Mouse (Mus musculus) naive thymus-derived CD4-positive, alpha-beta T cell, adult 2 months (primary cell): ENCODE data around the gene Ttll7.

Experiments used
- DNase-seq: peaks from one replicate; pipeline ENCODE4 v3.0.0-alpha.2; 2011; ENCODE audit warnings: low read depth

Gene Ttll7

DNA sequence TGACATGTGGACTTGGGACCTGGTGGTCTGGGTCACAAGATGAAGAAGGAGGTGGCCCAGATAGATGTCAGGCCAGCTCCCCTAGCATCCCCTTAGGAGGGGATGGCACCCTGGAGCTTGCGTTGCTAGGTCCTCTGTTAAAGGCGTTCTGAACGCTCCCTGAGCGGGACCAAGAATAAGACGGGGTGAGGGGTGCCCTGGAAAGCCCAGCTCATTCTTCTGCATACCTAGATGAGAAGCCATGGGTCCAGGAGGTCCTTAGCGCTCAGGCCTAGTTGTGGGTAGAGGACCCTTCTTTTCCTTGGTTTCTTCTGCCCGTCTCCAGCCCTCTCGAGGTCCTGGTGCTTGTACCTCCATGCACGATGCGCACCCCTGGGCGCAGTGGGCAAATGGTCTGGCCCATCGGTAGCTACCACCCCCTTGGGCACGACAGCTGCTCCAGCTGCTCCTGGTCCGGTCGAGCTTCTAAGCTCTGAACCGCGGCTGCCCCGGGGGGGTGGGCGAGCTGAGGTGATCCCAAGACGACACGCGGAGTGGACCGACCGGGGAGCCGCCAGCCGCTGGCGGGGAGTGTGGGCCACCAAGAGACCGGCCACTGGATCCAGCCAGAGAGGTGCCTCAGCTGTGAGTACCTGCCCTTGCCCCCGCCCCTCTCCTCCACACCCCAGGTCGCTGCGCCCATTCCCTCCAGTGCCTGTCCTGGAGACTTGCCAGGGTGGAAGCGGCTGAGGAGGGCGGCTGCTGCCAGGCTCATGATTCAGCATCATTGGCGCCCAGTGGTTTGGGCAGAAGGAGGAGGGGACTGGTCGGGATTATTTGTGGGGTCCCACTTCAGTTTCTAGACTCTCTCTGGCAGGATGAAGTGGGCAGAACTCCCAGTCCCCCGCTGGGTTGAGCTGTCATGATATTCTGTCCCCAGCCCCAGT is at the start of gene Ttll7:
Gene Ttll7, plus strand, starts transcription at position 402 of the 926 bp plus-strand sequence.
- no peak for DNase-seq

DNA sequence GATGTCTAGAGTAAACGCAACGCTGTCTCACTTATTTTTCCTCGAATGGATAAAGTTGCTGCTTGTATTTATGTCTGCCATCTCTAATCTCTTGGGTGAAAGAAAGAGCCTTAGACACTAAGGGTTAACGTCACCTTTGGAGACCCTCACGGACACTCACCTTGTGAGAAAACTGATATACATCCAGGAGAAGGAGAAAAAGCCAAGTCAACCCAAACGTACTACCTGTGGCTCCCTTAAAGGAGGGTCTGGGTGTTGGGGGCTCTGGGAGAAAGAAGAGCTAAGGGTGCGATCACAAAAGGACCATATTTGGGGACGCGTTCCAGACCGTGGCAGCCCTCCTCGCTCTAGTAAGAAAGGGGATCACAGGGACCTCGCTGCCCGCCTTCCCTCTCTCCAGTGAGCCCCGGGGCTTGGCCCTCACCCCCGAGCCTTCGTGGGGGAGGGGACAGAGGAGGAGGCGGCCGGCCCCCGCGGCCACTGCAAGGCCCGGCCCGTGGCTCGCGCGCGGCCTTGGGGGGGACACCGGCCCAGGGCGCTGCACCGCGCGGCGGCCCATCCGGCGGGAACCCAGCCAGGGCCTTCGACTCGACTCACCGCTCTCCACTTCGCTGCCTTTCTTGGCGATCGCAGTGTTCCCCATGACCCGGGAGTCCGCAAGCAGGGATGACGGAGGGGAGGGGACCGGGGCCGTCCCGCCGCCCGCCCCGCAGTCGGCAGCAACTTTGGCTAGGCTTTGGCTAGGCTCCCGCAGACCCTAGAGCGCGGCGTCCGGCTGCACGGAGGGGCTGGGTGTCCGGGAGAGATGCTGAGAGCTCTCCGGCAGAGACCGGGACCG is 39.9 kb upstream of the Ttll7 start:
- no peak for DNase-seq

DNA sequence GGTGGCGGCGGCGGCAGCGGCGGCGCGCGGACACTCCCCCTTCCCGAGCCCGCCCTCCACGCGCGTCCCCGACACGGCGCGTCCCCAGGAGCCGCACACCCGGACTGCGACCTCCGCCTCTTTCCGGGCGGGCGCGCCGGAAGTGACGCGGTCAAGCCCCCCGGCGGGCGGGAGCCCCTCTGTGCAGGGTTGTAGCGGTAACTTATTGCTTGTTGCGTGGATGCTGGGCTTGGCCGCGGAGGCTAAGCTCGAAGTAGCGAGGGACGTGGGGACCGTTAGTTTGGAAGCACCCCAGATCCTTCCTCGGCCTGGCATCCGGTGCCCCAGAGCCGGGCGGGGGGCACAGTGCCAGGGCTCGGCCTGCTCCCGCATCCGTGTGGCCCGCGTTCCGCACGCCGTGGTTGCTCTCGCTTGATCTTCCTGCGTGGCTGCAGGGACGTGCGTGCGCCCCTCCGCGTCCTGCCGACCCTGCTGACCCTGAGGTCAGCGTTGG is 39.2 kb upstream of the Ttll7 start, which contains the start of gene Prkacb:
Gene Prkacb, minus strand, starts transcription at position 90 of the 493 bp plus-strand sequence.
- peak; percentile 94 for DNase-seq

DNA sequence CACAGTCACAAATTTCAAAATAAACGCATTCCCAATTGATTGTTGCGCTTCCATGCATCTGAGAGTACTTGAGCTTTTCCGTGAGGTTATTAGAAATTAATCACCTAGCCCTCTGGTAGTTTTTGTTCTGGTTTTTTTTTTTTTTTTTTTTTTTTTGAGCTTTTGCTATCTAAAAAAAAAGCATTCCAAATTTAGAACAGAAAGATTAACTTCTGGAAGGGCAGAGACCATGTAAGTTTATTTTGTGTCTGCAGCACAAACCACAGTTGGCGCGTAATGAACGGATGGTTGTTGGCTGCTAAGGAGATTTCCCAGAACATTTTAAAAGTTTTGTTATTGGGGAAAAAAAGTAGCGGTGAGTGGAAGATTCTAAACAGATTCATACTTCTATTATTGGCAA is 38.5 kb upstream of the Ttll7 start:
- no peak for DNase-seq

DNA sequence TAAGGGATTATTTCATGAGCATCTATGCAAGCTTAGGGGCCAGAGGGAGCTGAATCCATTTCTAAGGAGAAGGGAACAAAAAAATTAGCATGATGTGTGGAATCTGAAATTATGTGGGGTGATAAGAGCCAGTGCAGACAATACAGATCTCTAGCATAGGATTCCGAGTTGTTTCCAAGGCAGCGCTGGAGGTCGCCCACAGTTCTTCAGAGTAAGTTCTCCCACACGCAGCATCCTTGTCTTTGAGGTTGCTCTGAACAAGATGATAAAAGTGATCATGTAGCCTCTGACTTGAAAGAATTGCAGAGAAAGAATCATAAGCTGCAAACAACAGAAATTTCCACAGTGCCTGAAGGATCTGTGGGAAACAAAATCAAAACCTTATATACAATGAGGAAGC is 31.4 kb upstream of the Ttll7 start:
- no peak for DNase-seq

DNA sequence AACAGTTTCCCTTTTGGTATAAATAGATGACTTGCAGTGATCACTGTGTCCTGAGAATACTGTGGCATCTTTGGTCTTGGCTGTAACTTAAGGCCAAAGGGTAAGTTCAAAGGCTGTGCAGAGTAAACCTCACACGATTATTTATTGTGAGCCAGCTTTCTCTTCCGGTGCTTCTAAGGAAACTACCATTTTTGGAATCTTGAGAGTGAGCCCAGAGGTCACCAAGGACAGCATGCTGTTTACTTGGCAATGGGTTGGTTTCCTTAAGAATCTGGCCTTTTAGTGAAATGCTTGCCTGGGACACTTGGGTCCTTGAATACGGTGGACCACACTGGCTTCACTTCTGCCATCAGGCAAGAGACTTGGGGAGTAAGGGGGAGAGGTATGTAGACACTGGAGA is 9.4 kb upstream of the Ttll7 start:
- no peak for DNase-seq

DNA sequence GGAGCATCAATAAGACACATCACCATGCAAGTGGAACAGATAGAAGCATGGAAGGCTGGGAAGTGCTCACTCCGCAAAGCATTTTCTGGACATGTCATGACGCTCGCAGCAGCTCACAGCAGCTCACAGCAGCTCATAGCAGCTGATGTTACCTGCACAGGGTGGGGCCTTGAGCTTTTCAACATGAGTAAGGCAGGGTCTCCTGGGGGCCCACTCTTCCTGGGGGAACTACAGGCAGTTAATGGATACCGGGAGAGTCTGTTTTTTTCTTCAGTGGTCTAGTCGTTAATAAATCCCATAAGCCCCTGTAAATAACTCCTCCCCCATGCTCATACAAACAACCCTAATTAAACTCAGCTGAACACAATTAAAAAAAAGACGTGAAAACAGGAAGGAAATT is 8.7 kb upstream of the Ttll7 start:
- DNase-seq: no peak

DNA sequence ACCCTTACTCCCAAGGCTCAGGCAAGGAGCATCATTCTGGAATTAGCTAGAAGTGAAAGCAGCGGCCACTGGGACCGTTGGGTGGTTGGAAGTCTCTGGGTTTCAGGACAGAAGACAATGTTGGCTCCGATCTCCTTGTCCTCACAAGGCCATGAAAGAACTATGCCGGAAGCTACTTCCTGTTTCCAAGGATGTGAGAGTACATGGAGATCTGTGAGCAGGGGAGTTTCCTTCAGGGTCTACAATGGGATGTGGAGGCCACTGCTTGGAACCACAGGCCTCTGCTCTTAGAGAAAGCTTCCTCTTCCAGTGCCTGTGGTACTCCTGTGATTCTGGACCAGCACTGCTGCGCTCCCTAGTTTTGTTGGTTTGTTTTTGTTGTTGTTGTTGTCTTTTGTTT is 5.9 kb upstream of the Ttll7 start:
- DNase-seq: no peak

DNA sequence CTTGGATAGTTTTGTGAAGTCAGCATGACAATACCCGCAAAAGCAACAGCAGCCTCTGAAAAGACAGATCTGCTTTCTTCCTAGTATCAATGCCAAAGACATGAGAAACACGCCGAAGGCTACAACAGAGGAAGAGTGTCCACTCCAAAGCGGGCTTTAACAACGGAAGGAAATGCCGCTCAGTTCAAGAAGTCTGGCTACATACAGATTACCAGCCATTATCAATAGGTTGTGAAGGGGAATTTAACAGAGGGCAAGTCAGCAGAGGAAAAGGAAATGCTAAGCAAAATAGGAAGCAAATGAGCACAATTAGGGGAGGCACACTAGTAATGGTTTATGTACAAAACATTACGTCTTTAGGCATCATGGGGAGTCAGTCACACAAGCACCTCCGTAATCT is 4.1 kb upstream of the Ttll7 start:
- no peak for DNase-seq

DNA sequence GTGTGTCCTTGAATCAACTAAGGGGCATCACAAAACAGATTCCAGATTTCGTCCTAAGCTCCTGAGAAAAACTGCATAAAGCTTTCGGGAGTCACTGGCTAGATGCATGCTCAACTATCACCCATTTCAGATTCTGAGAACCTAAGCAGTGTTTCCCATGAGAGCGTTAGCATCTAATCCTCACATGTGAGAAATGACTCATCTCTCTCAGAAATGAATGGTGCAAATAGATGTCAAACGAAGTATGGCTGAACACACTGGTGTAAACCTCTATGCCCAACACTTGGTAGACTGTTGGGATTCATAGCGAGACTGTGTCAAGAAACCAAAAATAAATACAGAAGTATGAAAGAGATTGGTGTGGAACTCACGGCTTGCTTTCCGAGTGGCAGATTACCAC is 2.8 kb upstream of the Ttll7 start:
- DNase-seq: no peak

DNA sequence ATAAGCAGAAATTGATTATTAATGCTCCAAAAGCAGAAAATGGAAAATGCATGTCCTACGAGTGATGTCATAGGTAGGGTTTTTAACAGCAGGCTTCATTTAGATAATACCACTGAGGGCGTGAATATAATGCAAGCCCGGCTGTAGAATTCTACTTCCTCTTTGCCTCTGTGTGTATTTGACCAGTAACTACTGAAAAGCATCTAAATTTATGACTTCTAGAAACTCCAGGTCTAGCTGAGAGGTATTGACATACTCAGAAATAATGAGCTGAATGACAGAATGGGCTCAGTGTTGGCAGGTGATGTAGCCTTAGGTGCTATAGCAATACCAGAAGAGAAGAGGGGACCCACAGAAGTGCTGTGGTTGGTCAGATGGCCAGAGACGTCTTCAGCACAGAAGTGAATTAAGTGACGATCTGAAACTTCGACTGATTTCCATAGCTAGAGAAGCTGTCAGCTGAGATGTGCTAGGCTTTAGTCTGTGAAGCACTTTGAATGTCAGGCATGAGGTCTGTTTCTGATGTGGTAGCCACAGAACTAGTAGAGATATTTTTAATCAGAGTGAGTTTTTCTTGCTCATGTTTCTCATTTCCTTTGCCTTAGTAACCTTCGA is 2.4 kb downstream of the Ttll7 start:
- DNase-seq: no peak

DNA sequence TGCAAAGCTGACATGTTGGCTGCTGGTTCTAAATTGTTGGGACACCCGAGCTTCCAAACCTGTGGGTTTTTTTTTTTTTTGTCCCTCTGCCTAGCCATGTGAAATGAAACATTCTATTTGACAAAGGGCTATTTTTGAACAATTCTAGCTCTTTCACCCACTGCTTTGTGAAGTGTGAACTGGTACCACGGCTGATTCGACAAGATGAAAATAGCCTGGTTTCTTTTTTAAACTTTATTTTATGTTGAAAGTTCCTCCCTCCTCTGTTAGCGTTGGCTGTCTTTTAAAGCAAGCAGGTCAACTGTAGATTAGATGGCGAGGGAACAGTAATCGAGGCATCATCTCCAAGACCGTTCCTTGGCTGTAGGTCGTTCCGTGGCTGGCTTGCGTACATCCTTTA is 5.2 kb downstream of the Ttll7 start:
- DNase-seq: no peak

DNA sequence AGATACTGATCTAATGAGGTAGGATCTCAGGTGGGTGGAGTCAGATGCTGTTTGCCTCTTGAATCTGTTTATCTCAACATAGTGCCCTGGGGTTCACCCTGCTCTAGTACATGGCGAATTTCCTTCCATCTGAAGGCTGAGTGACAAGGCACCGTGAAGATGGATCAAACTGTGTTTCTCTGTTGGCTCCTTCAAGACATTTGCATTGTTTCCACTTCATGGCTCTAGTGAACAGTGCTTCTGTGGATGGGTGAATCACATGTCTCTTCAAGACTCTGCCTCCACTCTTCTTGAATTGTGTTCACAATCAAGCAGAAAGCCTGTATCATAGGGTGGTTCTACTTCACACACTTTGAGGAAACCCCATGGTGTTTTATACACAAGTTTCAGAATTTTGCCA is 8.1 kb downstream of the Ttll7 start:
- no peak for DNase-seq

DNA sequence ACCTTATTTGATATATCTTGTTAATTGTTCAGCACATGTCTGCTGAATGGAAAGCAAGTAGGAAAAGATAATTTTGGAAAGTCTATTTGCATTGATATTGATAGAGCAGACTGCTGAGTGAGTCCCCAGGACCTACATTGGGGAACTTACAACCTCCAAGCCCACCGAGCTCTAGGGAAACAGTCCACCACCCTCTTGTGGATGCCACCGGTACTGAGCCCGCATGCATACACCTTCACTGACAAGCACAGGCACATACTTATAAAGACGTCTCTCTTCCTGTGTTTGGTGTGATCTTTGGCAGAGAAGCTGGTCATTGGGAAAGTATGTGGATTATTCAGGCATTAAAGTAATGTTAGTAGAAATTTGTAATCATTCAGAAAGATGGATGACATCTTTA is 14.4 kb downstream of the Ttll7 start:
- peak; percentile 2 for DNase-seq

DNA sequence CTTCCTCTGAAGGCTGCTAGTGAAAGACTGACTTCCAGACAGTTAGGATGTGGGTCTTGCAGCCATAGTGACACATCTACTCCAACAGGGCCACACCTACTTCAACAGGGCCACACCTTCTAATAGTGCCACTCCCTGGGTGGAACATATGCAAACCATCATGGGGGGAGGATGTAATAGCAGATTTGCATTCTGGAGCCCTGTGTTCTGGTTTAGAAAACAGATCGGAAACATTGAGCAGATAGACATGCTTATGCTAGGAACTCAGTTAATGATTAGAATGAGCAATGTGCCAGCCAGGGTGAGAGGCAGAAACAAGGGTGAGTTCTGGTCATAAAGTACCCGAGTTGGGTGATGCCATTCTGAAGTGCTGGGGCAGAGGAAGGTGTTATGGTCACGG is 19.8 kb downstream of the Ttll7 start:
- DNase-seq: no peak

DNA sequence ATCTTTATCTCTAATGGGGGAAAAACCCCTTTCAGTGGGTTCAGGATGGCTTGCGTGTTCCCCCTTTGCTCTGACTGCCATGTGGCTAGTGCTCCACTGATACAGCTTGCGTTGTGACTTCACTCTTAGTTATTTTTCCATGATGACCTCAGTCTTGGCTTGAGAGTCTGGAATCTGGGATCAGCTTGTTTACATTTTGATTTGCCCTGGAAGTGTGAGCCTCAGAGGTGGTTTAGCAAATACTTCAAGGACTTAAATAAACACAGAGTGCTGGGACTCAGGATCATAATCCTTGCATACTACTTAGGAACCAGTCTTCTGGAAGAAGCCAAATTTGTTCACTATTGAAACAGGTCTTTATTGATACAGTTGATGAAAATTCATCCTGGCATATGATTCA is 23.8 kb downstream of the Ttll7 start:
- DNase-seq: no peak

DNA sequence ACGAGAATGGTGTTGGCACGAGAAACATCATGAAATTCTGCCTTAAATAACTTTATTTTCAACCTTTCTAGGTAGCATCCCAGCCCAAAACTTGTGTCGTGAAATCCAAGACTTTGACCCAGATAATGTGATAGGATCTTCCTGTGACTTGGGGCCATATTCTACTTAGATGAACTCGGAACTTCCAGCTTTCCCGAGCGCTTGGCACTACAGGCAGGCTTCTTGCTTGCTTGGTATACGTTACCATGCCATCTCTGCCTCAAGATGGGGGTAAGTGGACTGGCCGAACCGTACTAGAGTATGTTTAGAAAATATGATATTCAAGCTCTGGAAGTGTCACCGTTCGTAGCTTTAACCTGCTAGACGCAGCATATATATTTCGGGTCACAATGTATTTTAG is 41.8 kb downstream of the Ttll7 start:
- no peak for DNase-seq

DNA sequence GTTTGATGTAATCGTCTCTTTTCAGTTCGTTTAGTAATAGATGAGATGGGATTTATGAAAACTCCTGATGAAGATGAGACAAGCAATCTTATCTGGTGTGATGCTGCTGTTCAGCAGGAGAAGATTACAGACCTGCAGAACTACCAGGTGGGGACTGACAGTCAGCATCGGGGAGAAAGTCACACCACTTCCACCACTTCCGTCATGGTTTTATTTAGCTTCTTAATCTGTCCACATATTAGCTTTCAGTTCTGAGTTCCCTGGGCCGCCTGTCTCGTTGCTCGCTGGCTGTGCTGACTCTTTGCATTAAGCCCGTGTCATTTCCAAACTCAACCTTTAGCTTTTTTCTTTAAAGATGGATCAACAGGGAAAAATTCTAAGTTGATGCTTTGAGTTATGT is 44.4 kb downstream of the Ttll7 start:
- DNase-seq: no peak

DNA sequence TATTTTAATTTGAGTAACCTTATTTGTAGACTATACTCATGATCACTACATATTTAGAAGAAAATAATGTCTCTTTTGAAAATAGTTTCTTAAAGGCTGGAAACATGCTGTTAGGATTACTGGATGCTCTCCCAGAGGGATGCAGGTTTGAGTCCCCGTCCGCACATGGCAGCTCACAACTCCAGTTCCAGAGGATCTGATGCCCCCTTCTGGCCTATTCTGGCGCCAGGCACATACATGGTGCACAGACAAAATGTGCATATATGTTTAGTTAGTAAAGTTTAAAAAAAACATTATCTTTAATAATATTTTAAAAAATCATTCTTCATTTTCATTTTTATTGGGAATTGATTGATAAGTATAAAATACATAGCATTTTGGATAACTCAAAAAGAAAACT is 47.9 kb downstream of the Ttll7 start:
- no peak for DNase-seq

DNA sequence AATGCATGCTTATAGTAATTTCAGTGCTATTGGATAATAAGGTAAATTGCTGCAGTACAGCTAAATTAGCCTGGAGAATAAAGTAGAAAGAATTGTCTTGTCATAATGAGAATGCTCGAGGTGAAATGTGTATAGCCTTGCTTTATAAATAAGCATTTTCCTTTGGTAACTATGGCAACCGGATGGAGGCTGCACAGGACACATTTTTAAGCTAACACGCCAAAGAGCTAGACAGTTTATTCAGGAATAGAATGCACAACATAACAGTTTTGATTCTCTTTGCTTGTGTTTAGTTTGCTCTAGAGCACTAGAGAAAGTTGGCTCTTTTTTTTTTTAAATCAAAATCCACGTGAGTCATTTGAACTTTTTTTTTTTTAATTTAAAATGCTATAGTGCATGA is 49.6 kb downstream of the Ttll7 start:
- DNase-seq: no peak

DNA sequence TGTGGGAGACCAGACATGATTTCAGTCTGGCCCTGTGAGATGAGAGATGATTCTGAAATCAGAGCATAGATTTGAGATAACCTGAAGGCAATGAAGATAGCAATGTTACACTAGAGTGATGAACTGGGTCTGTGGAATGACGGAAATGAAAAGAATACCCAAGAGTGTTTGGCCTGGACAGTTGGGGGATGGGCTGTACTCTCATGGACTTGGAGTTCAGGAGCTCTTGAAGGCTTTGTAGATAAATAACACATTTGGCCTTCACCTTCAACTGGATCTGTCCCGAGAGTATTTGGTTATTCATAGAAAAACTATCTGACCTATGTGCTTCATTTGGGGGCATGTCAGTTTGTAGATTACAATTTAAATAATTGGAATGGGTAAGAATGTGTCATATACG is 53.4 kb downstream of the Ttll7 start:
- DNase-seq: no peak

DNA sequence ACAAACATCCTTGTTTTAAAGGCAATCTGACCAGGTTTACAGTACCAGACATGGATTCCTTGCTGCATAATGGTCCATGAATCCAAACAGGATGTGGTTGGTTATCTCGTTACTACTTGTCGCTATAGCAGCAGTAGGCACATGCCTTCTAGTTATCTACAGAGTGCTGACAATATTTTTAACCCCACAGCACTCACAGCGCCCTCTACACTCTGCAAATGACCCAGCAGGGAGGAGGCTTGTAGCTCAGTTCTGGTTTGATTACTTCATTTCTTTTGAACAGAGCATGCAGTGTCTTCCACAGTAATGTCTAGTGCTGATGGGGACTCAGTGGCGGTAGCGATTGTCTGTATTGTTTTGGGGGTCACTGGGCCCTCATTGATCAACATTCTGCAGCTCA is 56.8 kb downstream of the Ttll7 start:
- no peak for DNase-seq

DNA sequence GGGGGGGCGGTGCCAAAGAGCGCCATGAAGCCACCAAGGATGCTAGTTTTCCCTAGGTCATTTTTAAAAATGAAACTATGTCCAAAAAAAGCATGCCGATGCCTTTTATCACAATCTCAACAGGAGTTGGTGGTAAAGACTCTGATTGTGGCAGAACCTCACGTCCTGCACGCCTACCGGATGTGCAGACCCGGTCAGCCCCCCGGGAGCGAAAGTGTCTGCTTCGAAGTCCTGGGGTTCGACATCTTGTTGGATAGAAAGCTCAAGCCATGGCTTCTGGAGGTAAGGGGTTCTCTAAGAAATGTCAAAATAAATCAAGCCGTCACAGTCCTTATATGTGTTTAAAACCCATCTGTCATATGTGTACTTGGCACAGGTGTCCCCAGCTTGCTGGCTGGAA is 60.9 kb downstream of the Ttll7 start:
- no peak for DNase-seq
